Mouse (Mus musculus): ENCODE measurements at regions not wholly inside any gene's neighbourhood (a gene's known extent, or its start where the extent isn't known, plus 50 kb on each side); places are given as distances from the start of the nearest gene placed in this dataset.

GRCm38 (mm10) chr5:133927054-133927453 lies 172.5 kb upstream of the Castor2 start:
- Histone ChIP-seq H3K27me3 (replicated peaks) (no peaks in the 10 kb centered on the region), H3K4me3 (no peak overlapping the region), H3K27ac (no peak overlapping the region), H3K4me2 (no peak overlapping the region), H3K4me1 (peaks cover 7% of the 10 kb centered on the region; the same call in 1 of the 2 replicates), H3K9ac (no peak overlapping the region), H3K9me3 (no peaks in the 10 kb centered on the region), H3K36me3 (replicated peaks) (no peaks in the 10 kb centered on the region)
- 88% methylated on average over 5 of the region's 5 CpGs for WGBS
- no peak for ATAC-seq (replicated peaks)

- Histone ChIP-seq H3K4me2 (no peak overlapping the region), H3K4me1 (peaks cover 7% of the 10 kb centered on the region; the same call in 1 of the 2 replicates), H3K27me3 (replicated peaks) (no peaks in the 10 kb centered on the region), H3K4me3 (no peak overlapping the region), H3K9me3 (no peaks in the 10 kb centered on the region), H3K27ac (peak overlapping the region; percentile 77), H3K9ac (no peak overlapping the region), H3K36me3 (replicated peaks) (no peaks in the 10 kb centered on the region)
- 25% methylated on average over 5 of the region's 5 CpGs for WGBS
- peak; percentile 89 for ATAC-seq (replicated peaks)
Observed at GRCm38 (mm10) chr5:133925184-133925900, 174.2 kb upstream of the Castor2 start.

GRCm38 (mm10) chr5:133922181-133922580 lies 177.3 kb upstream of the Castor2 start:
- no peak overlapping the region for H3K9ac ChIP-seq
- no peaks in the 10 kb centered on the region for H3K27me3 ChIP-seq (replicated peaks)
- peaks cover 7% of the 10 kb centered on the region; the same call in 1 of the 2 replicates for H3K4me1 ChIP-seq
- ATAC-seq (replicated peaks), result no peak
- H3K36me3 ChIP-seq (replicated peaks), result no peaks in the 10 kb centered on the region
- H3K4me2 ChIP-seq, result no peak overlapping the region
- H3K4me3 ChIP-seq, result no peak overlapping the region
- 85% methylated on average over 1 of the region's 1 CpGs for WGBS
- H3K9me3 ChIP-seq, result no peaks in the 10 kb centered on the region
- no peak overlapping the region for H3K27ac ChIP-seq

- no peaks in the 10 kb centered on the region for H3K36me3 ChIP-seq (replicated peaks)
- ATAC-seq (replicated peaks), result no peak
- H3K9me3 ChIP-seq, result no peaks in the 10 kb centered on the region
- H3K4me1 ChIP-seq, result peaks cover 10% of the 10 kb centered on the region; the same call in 1 of the 2 replicates
- H3K27me3 ChIP-seq (replicated peaks), result no peaks in the 10 kb centered on the region
- no peak overlapping the region for H3K9ac ChIP-seq
- H3K4me3 ChIP-seq, result no peak overlapping the region
- no peak overlapping the region for H3K4me2 ChIP-seq
- H3K27ac ChIP-seq, result no peak overlapping the region
Observed at GRCm38 (mm10) chr5:133915734-133916550, 183.6 kb upstream of the Castor2 start.

GRCm38 (mm10) chr5:133907442-133907841 lies 192.1 kb upstream of the Castor2 start:
- 84% methylated on average over 3 of the region's 3 CpGs for WGBS
- ATAC-seq (replicated peaks), result no peak

GRCm38 (mm10) chr5:133898025-133898598 lies 201.4 kb upstream of the Castor2 start:
- ATAC-seq (replicated peaks), result no peak
- 71% methylated on average over 4 of the region's 4 CpGs for WGBS
- Histone ChIP-seq H3K27me3 (replicated peaks) (no peaks in the 10 kb centered on the region), H3K4me1 (no peaks in the 10 kb centered on the region), H3K4me2 (no peak overlapping the region), H3K9me3 (no peaks in the 10 kb centered on the region), H3K9ac (no peak overlapping the region), H3K27ac (no peak overlapping the region), H3K4me3 (no peak overlapping the region), H3K36me3 (replicated peaks) (no peaks in the 10 kb centered on the region)

More at GRCm38 (mm10) chr5:133907442-133907841, 192.1 kb upstream of the Castor2 start:
- no peak overlapping the region for H3K9ac ChIP-seq
- H3K36me3 ChIP-seq (replicated peaks), result no peaks in the 10 kb centered on the region
- H3K4me3 ChIP-seq, result no peak overlapping the region
- H3K4me1 ChIP-seq, result no peaks in the 10 kb centered on the region
- no peaks in the 10 kb centered on the region for H3K9me3 ChIP-seq
- H3K27ac ChIP-seq, result no peak overlapping the region
- H3K27me3 ChIP-seq (replicated peaks), result no peaks in the 10 kb centered on the region
- H3K4me2 ChIP-seq, result no peak overlapping the region

- Histone ChIP-seq H3K4me1 (no peaks in the 10 kb centered on the region), H3K36me3 (replicated peaks) (no peaks in the 10 kb centered on the region), H3K27me3 (replicated peaks) (peaks cover 2% of the 10 kb centered on the region; the same call in 1 of the 2 replicates), H3K4me2 (no peak overlapping the region), H3K9ac (no peak overlapping the region), H3K9me3 (no peaks in the 10 kb centered on the region), H3K27ac (no peak overlapping the region), H3K4me3 (no peak overlapping the region)
- no peak for ATAC-seq (replicated peaks)
- 70% methylated on average over 3 of the region's 3 CpGs for WGBS
Observed at GRCm38 (mm10) chr5:133890728-133891127, 208.8 kb upstream of the Castor2 start.

- Histone ChIP-seq H3K4me2 (no peak overlapping the region), H3K27ac (no peak overlapping the region), H3K27me3 (replicated peaks) (peaks cover 2% of the 10 kb centered on the region; the same call in 1 of the 2 replicates), H3K9me3 (no peaks in the 10 kb centered on the region), H3K4me1 (peaks cover 5% of the 10 kb centered on the region), H3K36me3 (replicated peaks) (no peaks in the 10 kb centered on the region), H3K9ac (no peak overlapping the region), H3K4me3 (no peak overlapping the region)
- no peak for ATAC-seq (replicated peaks)
- 56% methylated on average over 8 of the region's 8 CpGs for WGBS
Observed at GRCm38 (mm10) chr5:133889841-133890240, 209.7 kb upstream of the Castor2 start.

GRCm38 (mm10) chr5:133885507-133885906 lies 214.0 kb upstream of the Castor2 start:
- no peak overlapping the region for H3K4me3 ChIP-seq
- no peaks in the 10 kb centered on the region for H3K36me3 ChIP-seq (replicated peaks)
- peak overlapping the region; percentile 43; the same call in 1 of the 2 replicates for H3K27ac ChIP-seq
- WGBS, result 78% methylated on average over 5 of the region's 5 CpGs
- peaks cover 9% of the 10 kb centered on the region for H3K4me1 ChIP-seq
- no peak for ATAC-seq (replicated peaks)
- H3K4me2 ChIP-seq, result no peak overlapping the region
- no peaks in the 10 kb centered on the region for H3K9me3 ChIP-seq
- no peaks in the 10 kb centered on the region for H3K27me3 ChIP-seq (replicated peaks)
- no peak overlapping the region for H3K9ac ChIP-seq

- Histone ChIP-seq H3K9me3 (no peaks in the 10 kb centered on the region), H3K4me2 (no peak overlapping the region), H3K4me3 (no peak overlapping the region), H3K4me1 (peaks cover 9% of the 10 kb centered on the region), H3K36me3 (replicated peaks) (no peaks in the 10 kb centered on the region), H3K27ac (peak overlapping the region; percentile 43), H3K9ac (no peak overlapping the region), H3K27me3 (replicated peaks) (no peaks in the 10 kb centered on the region)
- WGBS, result 10% methylated on average over 6 of the region's 6 CpGs
- ATAC-seq (replicated peaks), result peak; percentile 85
Observed at GRCm38 (mm10) chr5:133885016-133885415, 214.5 kb upstream of the Castor2 start.

- Histone ChIP-seq H3K27me3 (replicated peaks) (no peaks in the 10 kb centered on the region), H3K4me3 (no peak overlapping the region), H3K36me3 (replicated peaks) (no peaks in the 10 kb centered on the region), H3K9me3 (no peaks in the 10 kb centered on the region), H3K9ac (no peak overlapping the region), H3K4me2 (no peak overlapping the region), H3K4me1 (peaks cover 9% of the 10 kb centered on the region), H3K27ac (peak overlapping the region; percentile 43)
- WGBS, result 9% methylated on average over 2 of the region's 2 CpGs
- ATAC-seq (replicated peaks), result no peak; the same call in 1 of the 2 replicates
Observed at GRCm38 (mm10) chr5:133884593-133884992, 214.9 kb upstream of the Castor2 start.

GRCm38 (mm10) chr5:133844483-133844882 lies 255.0 kb upstream of the Castor2 start:
- no peak for ATAC-seq (replicated peaks)
- no peak overlapping the region for H3K4me3 ChIP-seq
- H3K27ac ChIP-seq, result peak overlapping the region; percentile 2; the same call in 1 of the 2 replicates
- no peak overlapping the region for H3K4me2 ChIP-seq
- H3K9ac ChIP-seq, result no peak overlapping the region
- no peaks in the 10 kb centered on the region for H3K9me3 ChIP-seq
- H3K27me3 ChIP-seq (replicated peaks), result no peaks in the 10 kb centered on the region
- peaks cover 5% of the 10 kb centered on the region; the same call in 1 of the 2 replicates for H3K4me1 ChIP-seq
- 19% methylated on average over 10 of the region's 10 CpGs for WGBS
- H3K36me3 ChIP-seq (replicated peaks), result no peaks in the 10 kb centered on the region

Measured in midbrain, embryonic 15.5 days (tissue).